8 mouse cellular contexts compared by ENCODE assay signal in genomic region chr13:23401683-23402527, GRCm38 (mm10). TPM values are rescaled to one million over a fixed set of nuclear protein-coding genes. Genes with fewer than 3 reads are reported as not detected.
A peak's percentile ranks its signal among the peaks of the same experiment; 100 is the strongest.
DNase-seq lines count a peak whose midpoint lies in the region; ATAC-seq lines count a peak whose summit lies in the region.

No protein-coding gene starts in this region.

- peak overlapping the region; percentile 53 for H3K9ac ChIP-seq in hindbrain, embryonic 13.5 days

- peak; percentile 83 for ATAC-seq in hindbrain, embryonic 13.5 days (ENCODE audit: low FRiP score)

- peak; percentile 100 for DNase-seq in R1 (ENCODE audit: low read depth, low spot score)
- peak; percentile 90 to 95 for DNase-seq in cerebellum, postnatal 14 days
- peak; percentile 66 to 81 for DNase-seq in frontal cortex, postnatal 14 days (ENCODE audit: low spot score in 2 of 2)
- peak; percentile 71 to 87 for DNase-seq in layer of hippocampus, postnatal 25 days (ENCODE audit: extremely low spot score in 1 of 2, low spot score in 1 of 2)
- DNase-seq in lung, postnatal 4 days, result peak; percentile 75 to 90
- DNase-seq in right cerebral cortex, adult 18-20 months, result peak; percentile 84
- peak; percentile 80 for DNase-seq in urinary bladder, postnatal 25 days (ENCODE audit: low spot score)

- H3K4me1 ChIP-seq in hindbrain, embryonic 13.5 days (replicated peaks), result peaks cover 6% of the 10 kb centered on the region

- no peak overlapping the region for H3K27ac ChIP-seq in hindbrain, embryonic 13.5 days

- peaks cover 46% of the 10 kb centered on the region for H3K27me3 ChIP-seq in hindbrain, embryonic 13.5 days

- no peaks in the 10 kb centered on the region for H3K36me3 ChIP-seq in hindbrain, embryonic 13.5 days

- no peaks in the 10 kb centered on the region for H3K9me3 ChIP-seq in hindbrain, embryonic 13.5 days

- WGBS in hindbrain, embryonic 13.5 days, result 1% methylated on average over 19 of the region's 19 CpGs

- peak overlapping the region; percentile 34 for H3K4me3 ChIP-seq in hindbrain, embryonic 13.5 days

- H3K4me2 ChIP-seq in hindbrain, embryonic 13.5 days, result peak overlapping the region; percentile 54

RNA-seq across cellular contexts. Expression of gene Abt1, which starts 21.8 kb away (rescaled TPM):
- 9.9 and 10.2 TPM in 2 replicates for polyA plus RNA-seq in hindbrain, embryonic 13.5 days (2015; fragmentation: Nextera tagmentation; extraction: Ambion mirVana)
- 1 to 10 TPM; 8.5 to 8.9 TPM for total RNA-seq in layer of hippocampus, postnatal 25 days (2021)

RNA-seq across cellular contexts. Expression of gene Zfp322a, which starts 32.9 kb away (rescaled TPM):
- polyA plus RNA-seq in hindbrain, embryonic 13.5 days (2015; fragmentation: Nextera tagmentation; extraction: Ambion mirVana), result 54.5 and 58.1 TPM in 2 replicates
- total RNA-seq in layer of hippocampus, postnatal 25 days (2021), result 10 to 100 TPM; 34.3 to 40.0 TPM
